Comparison of ENCODE assay signal across 8 mouse cellular contexts in the genomic region with DNA sequence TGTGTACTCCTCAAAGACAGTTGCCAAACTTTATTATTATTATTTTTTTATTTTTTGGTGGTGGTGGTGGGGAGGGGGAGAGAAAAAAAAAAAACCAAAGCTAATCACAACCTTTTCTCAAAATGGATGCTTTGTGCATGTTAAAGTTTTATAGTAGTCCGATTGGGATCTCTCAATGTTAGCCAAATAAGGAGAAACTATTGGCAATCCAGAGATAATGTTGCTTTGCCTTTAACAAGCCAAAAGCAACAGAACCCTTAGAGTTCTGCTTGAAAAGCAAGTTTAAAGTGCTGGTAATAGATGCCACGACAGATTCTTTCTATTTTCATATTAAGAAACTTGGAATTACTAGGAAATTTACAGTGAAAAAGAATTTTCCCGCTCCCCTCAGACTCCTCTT. TPM values are rescaled to one million over a fixed set of nuclear protein-coding genes. Genes with fewer than 3 reads are reported as not detected.
DNase-seq lines count a peak whose midpoint lies in the region; ATAC-seq and TF ChIP-seq lines count a peak whose summit lies in the region.

No protein-coding gene starts in this region.

- H3K4me1 ChIP-seq in thymus, adult 2 months (replicated peaks; ENCODE audit: control insufficient read depth, insufficient read depth, low read length), result peaks cover 15% of the 10 kb centered on the region
- H3K4me1 ChIP-seq in liver, embryonic 12.5 days, result peaks cover 45% of the 10 kb centered on the region

- no peak for TF ChIP-seq POLR2A in thymus, adult 2 months (IDR thresholded peaks at IDR 0.05; ENCODE audit: control insufficient read depth, extremely low read depth, insufficient read depth, low read length, poor library complexity)

- no peak for ATAC-seq in liver, embryonic 12.5 days
- no peak for ATAC-seq in erythroid progenitor cell, adult 5-6 weeks (replicated peaks; ENCODE audit: low FRiP score, poor library complexity, severe bottlenecking)

- H3K4me2 ChIP-seq in liver, embryonic 12.5 days, result peak overlapping the region; percentile 81

- TF ChIP-seq CTCF in gastrocnemius, adult 2 months (IDR thresholded peaks at IDR 0.05), result no peak
- TF ChIP-seq CTCF in thymus, adult 2 months (IDR thresholded peaks at IDR 0.05; ENCODE audit: borderline replicate concordance, control insufficient read depth, extremely low read depth, insufficient read depth, low read length, poor library complexity), result no peak

- no peaks in the 10 kb centered on the region for H3K27me3 ChIP-seq in thymus, adult 2 months (ENCODE audit: control insufficient read depth, insufficient read depth, low read length)
- no peaks in the 10 kb centered on the region for H3K27me3 ChIP-seq in liver, embryonic 12.5 days (replicated peaks)

- peak overlapping the region; percentile 94 for H3K27ac ChIP-seq in gastrocnemius, adult 2 months
- no peak overlapping the region; the same call in 1 of the 2 replicates for H3K27ac ChIP-seq in thymus, adult 2 months (ENCODE audit: control insufficient read depth, insufficient read depth, low read length)
- H3K27ac ChIP-seq in liver, embryonic 12.5 days, result no peak overlapping the region

- intact Hi-C loops in gastrocnemius, adult 2 months (cut with DNase I), result loop anchor here (10.0 kb wide), 1 partner anchor 71 kb away; no protein-coding TSS in a partner anchor

- H3K9ac ChIP-seq in liver, embryonic 12.5 days, result peak overlapping the region; percentile 99

- H3K4me3 ChIP-seq in gastrocnemius, adult 2 months, result peak overlapping the region; percentile 93
- H3K4me3 ChIP-seq in thymus, adult 2 months (ENCODE audit: control insufficient read depth, insufficient read depth, low read length), result peak overlapping the region; percentile 99
- H3K4me3 ChIP-seq in liver, embryonic 12.5 days, result peak overlapping the region; percentile 100

- 30% methylated on average over 3 of the region's 3 CpGs for WGBS in thymus, adult 2 months
- 28% methylated on average over 3 of the region's 3 CpGs for WGBS in liver, embryonic 12.5 days (ENCODE audit: insufficient replicate concordance)

- DNase-seq in gastrocnemius, adult 2 months, result no peak
- DNase-seq in gastrocnemius, postnatal 10 days, result no peak
- DNase-seq in thymus, adult 2 months, result no peak
- DNase-seq in thymus, postnatal 4 days, result no peak
- no peak for DNase-seq in adrenal gland, adult 8-10 months
- DNase-seq in cerebellum, postnatal 10 days, result no peak

- no peaks in the 10 kb centered on the region for H3K36me3 ChIP-seq in thymus, adult 2 months (ENCODE audit: control insufficient read depth, insufficient read depth, low read length)
- H3K36me3 ChIP-seq in liver, embryonic 12.5 days, result peaks cover 6% of the 10 kb centered on the region; the same call in 1 of the 2 replicates

- no peaks in the 10 kb centered on the region for H3K9me3 ChIP-seq in liver, embryonic 12.5 days (replicated peaks)

RNA-seq across cellular contexts. Expression of a gene that starts 1.5 kb away (rescaled TPM):
- total RNA-seq in gastrocnemius, adult 2 months (2021), result 10 to 100 TPM; 23.2 to 29.1 TPM
- total RNA-seq in gastrocnemius, postnatal 10 days (2021), result 10 to 100 TPM; 48.7 to 65.4 TPM
- polyA plus RNA-seq in thymus, adult 2 months (2012; rRNA removed), result 28.2 and 29.2 TPM in 2 replicates
- 48.3 and 51.8 TPM in 2 replicates for polyA plus RNA-seq in liver, embryonic 12.5 days (2016; fragmentation: Nextera tagmentation; extraction: Ambion mirVana)
- 100 to 1,000 TPM in 3 of 4 experiments, 10 to 100 TPM in 1; 98.3 to 130 (median 112) TPM for total RNA-seq in adrenal gland, adult 8-10 months (2022)
- total RNA-seq in erythroid progenitor cell, adult 5-6 weeks (2015; ENCODE audit: low replicate concordance), result 70.0 and 106 TPM in 2 replicates
- total RNA-seq in erythroid progenitor cell, adult 5-6 weeks (2017; ENCODE audit: low replicate concordance), result 157 and 169 TPM in 2 replicates
